Mouse (Mus musculus) erythroblast, embryonic 14.5 days (primary cell): ENCODE results near the gene Mcm5.

Experiments used
- GATA1 ChIP-seq: IDR thresholded peaks from 2 replicates; pipeline ENCODE4 v1.6.1; 2012; ENCODE audit warnings: low read length, inconsistent platforms, mixed read lengths
- TAL1 ChIP-seq: IDR thresholded peaks from 3 replicates; pipeline ENCODE4 v1.6.1; 2012; ENCODE audit warnings: low read length, inconsistent platforms, mixed read lengths

- no peak for TF ChIP-seq GATA1
- no peak for TF ChIP-seq TAL1
Observed at GRCm38 (mm10) chr8:75152505-75153082, 43.2 kb downstream of the Mcm5 start.
